Mouse (Mus musculus) midbrain, postnatal 0 days (tissue): ENCODE results near the gene Cklf. TPM values are rescaled to one million over a fixed set of nuclear protein-coding genes. Genes with fewer than 3 reads are reported as not detected.

Source experiments
- ATAC-seq: fragments of 200-750 bp; cut with Nextera tagmentation; 2 replicates; pipeline ENCODE4 v1.8.0; 2017; ENCODE audit warnings: moderate number of reproducible peaks, mild to moderate bottlenecking, moderate TSS enrichment, moderate library complexity; ENCODE audit not compliant: low FRiP score
- DNase-seq: peaks from one replicate; pipeline ENCODE4 v3.0.0-alpha.2; 2015; ENCODE audit warnings: low spot score
- H3K27ac ChIP-seq: fragments of 300-500 bp; sonication (generic); 2 replicates; pipeline ENCODE4 v1.5.1; 2014; ENCODE audit warnings: low read depth, mild to moderate bottlenecking, low read length, mixed read lengths
- H3K27me3 ChIP-seq: fragments of 300-500 bp; sonication (generic); 2 replicates; pipeline ENCODE4 v1.6.1; 2014; ENCODE audit warnings: low read length, control low read depth, mixed read lengths; ENCODE audit not compliant: insufficient read depth
- H3K36me3 ChIP-seq: fragments of 300-500 bp; sonication (generic); 2 replicates; pipeline ENCODE4 v1.6.1; 2014; ENCODE audit warnings: low read length, control low read depth, mixed read lengths; ENCODE audit not compliant: insufficient read depth
- H3K4me1 ChIP-seq: fragments of 300-500 bp; sonication (generic); 2 replicates; pipeline ENCODE4 v1.6.1; 2014; ENCODE audit warnings: mild to moderate bottlenecking, control low read depth, antibody characterized with exemption, low read length, mixed read lengths; ENCODE audit not compliant: insufficient read depth
- H3K4me2 ChIP-seq: fragments of 300-500 bp; sonication (generic); 2 replicates; pipeline ENCODE4 v1.6.1; 2014; ENCODE audit warnings: low read depth, mild to moderate bottlenecking, low read length, mixed read lengths; ENCODE audit not compliant: poor library complexity, severe bottlenecking
- H3K4me3 ChIP-seq: fragments of 300-500 bp; sonication (generic); 2 replicates; pipeline ENCODE4 v1.5.1; 2014; ENCODE audit warnings: low read depth, mild to moderate bottlenecking, low read length, moderate library complexity
- H3K9ac ChIP-seq: fragments of 300-500 bp; sonication (generic); replicated peaks from 2 replicates; pipeline ENCODE4 v1.6.1; 2014; ENCODE audit warnings: mild to moderate bottlenecking, low read length, moderate library complexity, mixed read lengths; ENCODE audit not compliant: poor library complexity, severe bottlenecking
- H3K9me3 ChIP-seq: fragments of 300-500 bp; sonication (generic); 2 replicates; pipeline ENCODE4 v1.6.1; 2016; ENCODE audit warnings: low read length, control low read depth
- CTCF ChIP-seq: IDR thresholded peaks from 2 replicates; pipeline ENCODE4 v1.5.1; 2016; ENCODE audit warnings: antibody characterized with exemption, mild to moderate bottlenecking
- WGBS: fragments of 180-500 bp; shearing (Covaris S2); extraction: QIAGEN DNeasy Blood & Tissue Kit; methylation state at CpG from one replicate; pipeline ENCODE4 v1.1.7; 2014; 5-methylcytosine and 5-hydroxymethylcytosine counted together
- polyA plus RNA-seq: library from polyadenylated mRNA; unstranded; fragments of >200 nt; fragmentation: Nextera tagmentation; extraction: Ambion mirVana; gene quantifications from 2 replicates; pipeline ENCODE4 v1.2.1, GENCODE M21; 2015
- total RNA-seq: library from RNA; depleted of rRNA; stranded (reverse); fragments of >200 nt; gene quantifications from 2 replicates; pipeline ENCODE4 v1.2.3, GENCODE M21; 2014

Cklf gene
- total and polyA plus RNA-seq, 2 experiments from 2014 or later = 21.5 to 31.3 TPM

- H3K4me2 ChIP-seq = no peak overlapping the region
- no peaks in the 10 kb centered on the region for H3K4me1 ChIP-seq
- DNase-seq = no peak
- no peak for ATAC-seq
- H3K9ac ChIP-seq = no peak overlapping the region
- H3K36me3 ChIP-seq = peaks cover 77% of the 10 kb centered on the region
- H3K27me3 ChIP-seq = no peaks in the 10 kb centered on the region
- TF ChIP-seq CTCF = no peak
- no peaks in the 10 kb centered on the region for H3K9me3 ChIP-seq
- H3K4me3 ChIP-seq = no peak overlapping the region
- no peak overlapping the region for H3K27ac ChIP-seq
- WGBS = 88% methylated on average over 10 of the region's 10 CpGs
These were observed 11.2 kb upstream of the Cklf start for GRCm38 (mm10) chr8:104239418-104239861.

GRCm38 (mm10) chr8:104242038-104242644 lies 8.5 kb upstream of the Cklf start:
- Histone ChIP-seq H3K9ac (no peak overlapping the region), H3K4me2 (no peak overlapping the region), H3K4me1 (no peaks in the 10 kb centered on the region; the same call in 1 of the 2 replicates), H3K36me3 (peaks cover 64% of the 10 kb centered on the region), H3K9me3 (no peaks in the 10 kb centered on the region), H3K27ac (no peak overlapping the region), H3K27me3 (no peaks in the 10 kb centered on the region), H3K4me3 (no peak overlapping the region)
- ATAC-seq (no peak), DNase-seq (no peak)
- TF ChIP-seq CTCF = no peak
- WGBS = 68% methylated on average over 12 of the region's 12 CpGs

GRCm38 (mm10) chr8:104246621-104247020 lies 4.0 kb upstream of the Cklf start:
- 95% methylated on average over 4 of the region's 4 CpGs for WGBS
- ATAC-seq (no peak), DNase-seq (no peak)
- Histone ChIP-seq H3K9ac (no peak overlapping the region), H3K27me3 (no peaks in the 10 kb centered on the region), H3K4me1 (peaks cover 4% of the 10 kb centered on the region; the same call in 1 of the 2 replicates), H3K4me2 (no peak overlapping the region), H3K27ac (no peak overlapping the region), H3K4me3 (no peak overlapping the region), H3K9me3 (no peaks in the 10 kb centered on the region), H3K36me3 (peaks cover 22% of the 10 kb centered on the region)
- no peak for TF ChIP-seq CTCF

DNA sequence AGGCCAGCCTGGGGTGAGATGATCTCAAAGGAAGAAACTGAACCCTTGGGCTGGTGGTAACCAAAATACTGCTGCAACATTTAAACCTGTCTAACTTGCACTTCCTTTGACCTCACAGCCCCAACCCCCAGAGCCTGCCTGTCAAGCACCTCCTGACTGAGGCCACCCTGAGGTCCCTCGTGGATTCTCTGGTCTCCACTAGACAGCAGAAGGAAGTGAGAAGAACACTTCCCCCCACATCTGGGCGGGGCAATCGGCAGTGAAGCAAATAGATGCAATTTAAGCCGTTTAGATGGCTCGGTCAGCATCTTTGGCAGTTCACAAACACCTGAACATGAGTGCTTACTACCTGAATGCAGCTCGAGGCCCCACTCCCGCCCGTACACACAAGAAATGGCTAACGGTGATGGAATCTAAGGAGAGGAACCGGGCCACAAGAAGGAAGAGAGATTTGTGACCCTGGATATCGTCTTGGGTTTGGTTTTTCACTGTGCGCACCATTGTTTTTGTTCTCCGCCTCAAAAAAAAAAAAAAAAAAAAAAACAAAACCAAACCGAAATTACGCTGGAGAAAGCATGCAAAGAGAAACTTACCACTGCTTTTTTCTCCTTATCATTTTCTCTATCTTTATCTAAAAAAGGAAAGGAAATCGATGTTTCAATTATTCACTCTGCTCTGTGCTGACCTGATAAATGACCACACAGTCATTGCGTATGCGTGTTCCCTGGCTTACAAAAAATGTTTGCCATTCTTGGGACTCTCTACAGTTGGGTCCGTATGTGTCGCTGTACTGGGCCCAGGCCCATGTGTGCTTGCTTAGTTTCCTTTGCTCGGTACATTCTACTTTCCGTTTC lies 3.4 kb upstream of the Cklf start:
- Histone ChIP-seq H3K27ac (no peak overlapping the region), H3K9me3 (no peaks in the 10 kb centered on the region), H3K9ac (peak overlapping the region; percentile 93), H3K4me2 (peak overlapping the region; percentile 79), H3K27me3 (no peaks in the 10 kb centered on the region), H3K4me1 (peaks cover 6% of the 10 kb centered on the region; the same call in 1 of the 2 replicates), H3K36me3 (peaks cover 16% of the 10 kb centered on the region), H3K4me3 (peak overlapping the region; percentile 89)
- ATAC-seq = no peak
- TF ChIP-seq CTCF = no peak
- WGBS = 78% methylated on average over 22 of the region's 22 CpGs
- DNase-seq = no peak

DNA sequence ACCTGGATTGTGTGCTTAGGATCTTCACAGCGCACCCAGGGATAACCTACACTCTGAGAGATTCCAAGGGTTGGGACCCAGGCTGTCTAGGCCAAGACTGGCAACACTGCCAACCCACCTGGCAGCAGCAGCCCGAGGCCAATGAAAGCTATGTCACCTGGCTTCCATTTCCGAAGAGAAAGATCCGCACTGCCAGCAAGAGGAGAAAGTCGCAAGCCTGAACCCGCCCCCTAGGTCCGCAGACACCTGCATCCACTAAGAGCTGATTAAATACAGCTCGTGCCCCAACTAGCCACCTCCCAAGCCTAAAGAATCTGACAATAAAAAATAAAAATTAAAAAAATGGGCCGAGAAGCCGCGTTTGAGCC lies 2.8 kb upstream of the Cklf start:
- no peaks in the 10 kb centered on the region for H3K9me3 ChIP-seq
- H3K4me1 ChIP-seq = peaks cover 6% of the 10 kb centered on the region; the same call in 1 of the 2 replicates
- peak overlapping the region; percentile 89 for H3K4me3 ChIP-seq
- DNase-seq (peak; percentile 12), ATAC-seq (peak; percentile 25)
- H3K27me3 ChIP-seq = no peaks in the 10 kb centered on the region
- peak overlapping the region; percentile 79 for H3K4me2 ChIP-seq
- peak overlapping the region; percentile 77 for H3K27ac ChIP-seq
- peak overlapping the region; percentile 93 for H3K9ac ChIP-seq
- WGBS = 3% methylated on average over 11 of the region's 11 CpGs
- peaks cover 10% of the 10 kb centered on the region for H3K36me3 ChIP-seq
- peak; percentile 3; the same call in 1 of the 2 replicates for TF ChIP-seq CTCF

DNA sequence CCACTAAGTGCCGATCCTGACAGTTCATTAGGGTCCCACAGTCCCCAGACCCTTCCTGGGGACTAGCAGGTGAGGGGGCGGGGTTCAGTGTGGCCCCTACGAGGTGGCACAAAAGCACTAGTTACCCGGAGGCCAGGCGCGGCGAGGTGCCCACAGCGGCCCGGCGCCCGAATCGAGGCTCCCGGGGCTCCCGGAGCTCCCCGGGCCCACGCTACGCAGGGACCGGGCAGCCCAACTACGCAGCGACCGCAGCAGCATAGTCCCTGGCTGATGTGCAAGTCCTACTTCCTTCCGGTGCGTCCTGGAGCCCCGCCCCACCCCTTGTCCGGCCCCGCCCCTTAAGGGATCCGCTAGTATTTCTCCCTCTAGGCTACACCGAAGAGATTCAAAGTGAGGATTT lies 2.4 kb upstream of the Cklf start, which contains the start of gene Tk2:
TSS of gene Tk2 (minus strand) at position 283 of the 400 bp plus-strand sequence.
- WGBS = under 1% methylated on average over 20 of the region's 28 CpGs
- H3K4me2 ChIP-seq = peak within 1 kb of the TSS; percentile 79
- H3K36me3 ChIP-seq = peaks cover 6% of the 10 kb centered on the region; the same call in 1 of the 2 replicates
- peaks cover 6% of the 10 kb centered on the region; the same call in 1 of the 2 replicates for H3K4me1 ChIP-seq
- DNase-seq (peak; percentile 86), ATAC-seq (peak; percentile 91)
- no peak for TF ChIP-seq CTCF
- no peaks in the 10 kb centered on the region for H3K9me3 ChIP-seq
- H3K9ac ChIP-seq = peak within 1 kb of the TSS; percentile 93
- no peaks in the 10 kb centered on the region for H3K27me3 ChIP-seq
- peak within 1 kb of the TSS; percentile 89 for H3K4me3 ChIP-seq
- H3K27ac ChIP-seq = peak within 1 kb of the TSS; percentile 77
